Mouse (Mus musculus) brain, embryonic 14.5 days (tissue): ENCODE measurements around the gene Syt8.

Source experiments
- CTCF ChIP-seq: fragments of 200-500 bp; IDR thresholded peaks from 2 replicates; pipeline ENCODE4 v1.5.1; 2012; ENCODE audit warnings: inconsistent platforms, mild to moderate bottlenecking, moderate library complexity, borderline replicate concordance; ENCODE audit not compliant: insufficient read depth, insufficient read length; ENCODE audit errors: extremely low read depth
- POLR2A ChIP-seq: fragments of 200-500 bp; IDR thresholded peaks from 2 replicates; pipeline ENCODE4 v1.6.1; 2012; ENCODE audit warnings: mild to moderate bottlenecking, inconsistent platforms, borderline replicate concordance; ENCODE audit not compliant: poor library complexity, insufficient read depth, insufficient read length, severe bottlenecking; ENCODE audit errors: extremely low read depth

- TF ChIP-seq CTCF (no peak), POLR2A (no peak)
Measured at GRCm38 (mm10) chr7:142470171-142470691, 35.6 kb downstream of the Syt8 start.
